Mouse (Mus musculus): ENCODE measurements around the gene AC141477.1.

The AC141477.1 gene

GRCm38 (mm10) chr10:76440281-76440680, at the start of gene AC141477.1:
Gene AC141477.1, minus strand, starts transcription at chr10:76440444.
- no peak for DNase-seq

- DNase-seq, result no peak
Measured at GRCm38 (mm10) chr10:76489205-76489604, 49.0 kb upstream of the AC141477.1 start.

GRCm38 (mm10) chr10:76488265-76488664, 48.0 kb upstream of the AC141477.1 start:
- no peak for DNase-seq

GRCm38 (mm10) chr10:76486302-76486701, 46.1 kb upstream of the AC141477.1 start:
- no peak for DNase-seq

- no peak for DNase-seq
Measured at GRCm38 (mm10) chr10:76481480-76481879, 41.2 kb upstream of the AC141477.1 start.

GRCm38 (mm10) chr10:76480851-76481250, 40.6 kb upstream of the AC141477.1 start:
- no peak for DNase-seq

GRCm38 (mm10) chr10:76473759-76474158, 33.5 kb upstream of the AC141477.1 start:
- DNase-seq, result no peak

- DNase-seq, result peak; percentile 86
Measured at GRCm38 (mm10) chr10:76468203-76469162, 28.2 kb upstream of the AC141477.1 start, which contains the start of the genes Mcm3ap and Ybey. Gene Mcm3ap, plus strand, starts transcription at chr10:76468927. Gene Ybey, minus strand, starts transcription at chr10:76469114.

- DNase-seq, result no peak
Measured at GRCm38 (mm10) chr10:76462721-76463120, 22.5 kb upstream of the AC141477.1 start.

- DNase-seq, result no peak
Measured at GRCm38 (mm10) chr10:76462312-76462711, 22.1 kb upstream of the AC141477.1 start.

- DNase-seq, result no peak
Measured at GRCm38 (mm10) chr10:76461255-76461654, 21.0 kb upstream of the AC141477.1 start.

GRCm38 (mm10) chr10:76455289-76455688, 15.0 kb upstream of the AC141477.1 start:
- peak; percentile 55 for DNase-seq

GRCm38 (mm10) chr10:76448851-76449250, 8.6 kb upstream of the AC141477.1 start, which contains the start of gene 2610028H24Rik:
Gene 2610028H24Rik, plus strand, starts transcription at chr10:76449081.
- DNase-seq, result no peak

- DNase-seq, result no peak
Measured at GRCm38 (mm10) chr10:76447406-76448229, 7.4 kb upstream of the AC141477.1 start.

GRCm38 (mm10) chr10:76445996-76446681, 5.9 kb upstream of the AC141477.1 start:
- DNase-seq, result no peak

GRCm38 (mm10) chr10:76442178-76443088, 2.2 kb upstream of the AC141477.1 start, which contains the start of gene Pcnt:
Gene Pcnt, minus strand, starts transcription at chr10:76442786.
- peak; percentile 97 for DNase-seq

GRCm38 (mm10) chr10:76439107-76439890, 945 bp downstream of the AC141477.1 start:
- no peak for DNase-seq

- no peak for DNase-seq
Measured at GRCm38 (mm10) chr10:76433925-76434324, 6.3 kb downstream of the AC141477.1 start.

GRCm38 (mm10) chr10:76425674-76426073, 14.6 kb downstream of the AC141477.1 start:
- no peak for DNase-seq

- peak; percentile 37 for DNase-seq
Measured at GRCm38 (mm10) chr10:76416811-76417210, 23.4 kb downstream of the AC141477.1 start.

- no peak for DNase-seq
Measured at GRCm38 (mm10) chr10:76408520-76408919, 31.7 kb downstream of the AC141477.1 start.

All from right cerebral cortex, postnatal 14 days (tissue).